Mouse (Mus musculus): ENCODE results near the gene Ttc9.

The Ttc9 gene

GRCm38 (mm10) chr12:81662076-81662475 lies 31.0 kb downstream of the Ttc9 start:
- DNase-seq, result no peak

GRCm38 (mm10) chr12:81663116-81663515 lies 32.1 kb downstream of the Ttc9 start:
- no peak for DNase-seq

- DNase-seq, result no peak
Measured at GRCm38 (mm10) chr12:81663906-81664305, 32.9 kb downstream of the Ttc9 start.

GRCm38 (mm10) chr12:81668406-81668805 lies 37.4 kb downstream of the Ttc9 start:
- no peak for DNase-seq

- DNase-seq, result no peak
Measured at GRCm38 (mm10) chr12:81675557-81675956, 44.5 kb downstream of the Ttc9 start.

- no peak for DNase-seq
Measured at GRCm38 (mm10) chr12:81679807-81680529, 48.9 kb downstream of the Ttc9 start.

GRCm38 (mm10) chr12:81683395-81683794 lies 52.3 kb downstream of the Ttc9 start:
- DNase-seq, result no peak

- no peak for DNase-seq
Measured at GRCm38 (mm10) chr12:81684096-81684495, 53.0 kb downstream of the Ttc9 start.

- no peak for DNase-seq
Measured at GRCm38 (mm10) chr12:81685981-81686380, 54.9 kb downstream of the Ttc9 start.

GRCm38 (mm10) chr12:81686406-81687117 lies 55.5 kb downstream of the Ttc9 start:
- DNase-seq, result no peak

- DNase-seq, result no peak
Measured at GRCm38 (mm10) chr12:81687873-81688272, 56.8 kb downstream of the Ttc9 start.

- no peak for DNase-seq
Measured at GRCm38 (mm10) chr12:81688537-81688936, 57.5 kb downstream of the Ttc9 start.

- no peak for DNase-seq
Measured at GRCm38 (mm10) chr12:81689505-81690056, 58.5 kb downstream of the Ttc9 start.

GRCm38 (mm10) chr12:81690111-81690510 lies 59.1 kb downstream of the Ttc9 start:
- DNase-seq, result no peak

- DNase-seq, result no peak
Measured at GRCm38 (mm10) chr12:81690751-81691150, 59.7 kb downstream of the Ttc9 start.

- DNase-seq, result no peak
Measured at GRCm38 (mm10) chr12:81691177-81691730, 60.2 kb downstream of the Ttc9 start.

GRCm38 (mm10) chr12:81698011-81698410 lies 67.0 kb downstream of the Ttc9 start:
- DNase-seq, result no peak

GRCm38 (mm10) chr12:81702903-81703302 lies 71.9 kb downstream of the Ttc9 start:
- no peak for DNase-seq

GRCm38 (mm10) chr12:81712618-81713017 lies 81.6 kb downstream of the Ttc9 start:
- DNase-seq, result no peak
